Mouse (Mus musculus) left cerebral cortex, adult 11 months (tissue): ENCODE results near the gene Casc4.
"Not testable (repeated sequence)": the region's sequence is repeated elsewhere in the genome, so short reads cannot be mapped to it uniquely, and the experiment has no call there.

Experiments used
- DNase-seq: peaks from one replicate; pipeline ENCODE4 v3.0.0; 2022; ENCODE audit warnings: low spot score

Gene Casc4

DNA sequence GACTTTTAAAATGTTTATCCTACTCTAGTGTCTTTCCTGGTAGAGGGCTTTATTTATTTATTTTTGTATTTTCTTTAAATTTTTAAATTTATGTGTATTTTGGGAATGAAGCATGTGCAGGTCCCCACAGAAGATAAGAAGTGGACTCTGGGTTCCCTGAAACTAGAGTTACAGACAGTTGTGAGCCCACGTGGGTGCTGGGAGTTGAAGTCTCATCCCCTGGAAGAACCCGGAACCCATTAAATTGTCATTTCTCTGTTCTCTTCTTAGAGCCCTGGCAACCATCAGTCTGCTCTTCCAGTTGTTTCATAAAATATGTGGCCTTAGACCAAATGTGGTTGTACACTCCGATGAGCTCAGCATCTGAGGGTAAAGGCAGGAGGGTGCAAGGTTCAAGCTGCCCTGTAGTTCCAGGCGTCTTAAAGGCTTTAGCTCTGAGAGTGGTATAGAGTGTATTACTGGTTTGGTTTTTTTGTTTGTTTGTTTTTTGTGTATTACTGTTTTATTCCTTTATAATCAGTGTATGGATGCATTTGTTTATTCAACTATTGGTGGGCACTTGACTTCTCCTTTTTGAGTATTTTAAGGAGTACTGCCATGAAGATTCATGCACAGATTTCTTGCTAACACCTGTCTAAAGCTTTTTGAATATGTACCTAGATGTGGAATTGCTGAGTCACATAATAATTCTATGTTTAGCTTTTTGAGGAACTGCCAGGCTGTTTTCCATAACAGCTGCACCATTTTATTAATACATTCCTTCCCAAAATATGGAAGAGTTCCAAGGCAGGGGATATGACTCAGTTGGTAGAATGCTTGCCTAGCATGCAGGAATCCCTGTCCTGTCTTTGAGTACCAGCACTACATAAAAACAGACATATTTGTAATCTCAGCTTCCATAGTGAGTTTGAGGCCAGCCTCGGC is 49.5 kb downstream of the Casc4 start:
- peak; percentile 9 for DNase-seq

DNA sequence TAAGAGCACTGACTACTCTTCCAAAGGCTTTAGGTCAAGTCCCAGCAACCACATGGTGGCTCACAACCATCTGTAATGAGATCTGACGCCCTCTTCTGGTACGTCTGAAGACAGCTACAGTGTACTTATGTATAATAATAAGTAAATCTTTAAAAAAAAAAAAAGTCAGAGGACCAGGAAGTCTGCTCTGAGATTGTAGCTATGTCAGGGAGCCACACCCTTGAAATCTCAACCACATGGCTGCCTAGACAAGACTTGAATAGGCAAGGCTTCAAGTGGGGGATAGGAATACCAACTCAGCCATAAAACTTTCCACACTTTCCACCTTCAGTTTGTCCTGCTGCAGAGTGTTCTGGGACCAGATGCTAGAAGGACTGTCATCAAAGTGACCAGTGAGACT is 70.9 kb downstream of the Casc4 start:
- not testable (repeated sequence) for DNase-seq

DNA sequence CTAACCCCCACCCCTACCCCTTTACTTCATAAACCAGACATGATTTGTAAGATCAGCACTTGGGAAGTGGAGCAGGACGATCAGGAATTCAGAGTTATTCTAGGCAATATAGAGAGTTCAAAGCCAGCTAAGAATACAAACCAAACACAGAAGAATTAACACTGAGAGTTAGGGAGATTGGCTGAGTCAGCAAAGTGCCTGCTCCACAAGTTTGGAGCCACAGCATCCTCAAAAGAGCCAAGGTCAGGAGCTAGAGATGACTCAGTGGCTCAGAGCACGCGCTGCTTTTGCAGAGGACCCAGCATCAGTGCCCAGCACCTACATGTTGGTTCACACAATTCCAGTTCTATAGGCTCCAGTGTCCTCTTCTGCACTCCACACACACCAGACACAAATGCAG is 76.6 kb downstream of the Casc4 start:
- no peak for DNase-seq

DNA sequence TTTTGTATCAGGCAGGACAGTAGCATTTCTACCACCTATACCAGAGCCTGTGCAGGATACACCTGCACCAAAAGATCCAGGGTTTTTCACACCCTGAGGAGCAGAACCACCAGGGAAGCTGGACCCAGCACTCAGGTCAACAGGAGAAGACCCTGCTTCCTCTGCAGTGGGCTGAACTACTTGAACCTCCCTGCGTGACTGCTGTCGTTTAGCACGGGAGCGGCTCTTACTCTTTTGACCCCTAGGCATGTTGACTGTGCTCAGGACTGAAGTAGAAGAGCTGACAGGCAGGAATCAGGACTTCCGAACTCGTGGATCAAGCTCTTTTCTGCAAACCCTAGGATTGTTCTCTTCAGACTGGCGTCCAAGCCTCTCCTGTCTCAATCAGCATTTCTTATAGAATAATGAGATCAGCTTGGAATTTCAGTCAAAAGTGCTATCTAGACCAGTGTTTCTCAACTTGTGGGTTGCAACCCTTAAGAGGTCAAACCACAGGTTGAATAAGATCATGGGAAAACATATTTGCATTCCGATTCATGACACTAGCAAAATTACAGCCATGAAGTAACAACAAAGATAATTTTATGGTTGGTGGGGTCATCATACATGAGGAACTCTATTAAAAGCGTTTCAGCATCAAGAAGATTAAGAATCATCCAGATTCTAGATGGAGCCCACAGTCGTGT is 88.3 kb downstream of the Casc4 start:
- no peak for DNase-seq

GRCm38 (mm10) chr2:121955765-121956223 is 89.0 kb downstream of the Casc4 start, which contains the start of the genes Ctdspl2 and Mageb3:
Gene Ctdspl2 (plus strand): TSS chr2:121956001.
Gene Mageb3 (minus strand): TSS chr2:121956092.
- peak; percentile 87 for DNase-seq

- peak; percentile 91 for DNase-seq
These were observed 89.7 kb downstream of the Casc4 start for GRCm38 (mm10) chr2:121956224-121957018.

GRCm38 (mm10) chr2:121957216-121957792 is 90.5 kb downstream of the Casc4 start:
- no peak for DNase-seq
